Mouse (Mus musculus) midbrain, embryonic 14.5 days (tissue): ENCODE data around the gene Exoc5. TPM values are rescaled to one million over a fixed set of nuclear protein-coding genes. Genes with fewer than 3 reads are reported as not detected.

ENCODE experiments used
- ATAC-seq: fragments of 200-750 bp; cut with Nextera tagmentation; 2 replicates; pipeline ENCODE4 v1.8.0; 2017; ENCODE audit warnings: moderate number of reproducible peaks, moderate library complexity; ENCODE audit not compliant: low FRiP score, low TSS enrichment
- DNase-seq: peaks from one replicate; pipeline ENCODE4 v3.0.0-alpha.2; 2015
- H3K27ac ChIP-seq: fragments of 300-500 bp; sonication (generic); replicated peaks from 2 replicates; pipeline ENCODE4 v1.5.1; 2014; ENCODE audit warnings: mild to moderate bottlenecking, low read depth, low read length, moderate library complexity
- H3K27me3 ChIP-seq: fragments of 300-500 bp; sonication (generic); 2 replicates; pipeline ENCODE4 v1.6.1; 2014; ENCODE audit warnings: low read length, control low read depth, mixed read lengths; ENCODE audit not compliant: control insufficient read depth, insufficient read depth
- H3K36me3 ChIP-seq: fragments of 300-500 bp; sonication (generic); 2 replicates; pipeline ENCODE4 v1.6.1; 2014; ENCODE audit warnings: low read length, control low read depth; ENCODE audit not compliant: control insufficient read depth, insufficient read depth
- H3K4me1 ChIP-seq: fragments of 300-500 bp; sonication (generic); 2 replicates; pipeline ENCODE4 v1.6.1; 2014; ENCODE audit warnings: mild to moderate bottlenecking, antibody characterized with exemption, low read length, control low read depth; ENCODE audit not compliant: control insufficient read depth, insufficient read depth
- H3K4me2 ChIP-seq: fragments of 300-500 bp; sonication (generic); 2 replicates; pipeline ENCODE4 v1.6.1; 2014; ENCODE audit warnings: mild to moderate bottlenecking, low read length, moderate library complexity
- H3K4me3 ChIP-seq: fragments of 300-500 bp; sonication (generic); replicated peaks from 2 replicates; pipeline ENCODE4 v1.5.1; 2014; ENCODE audit warnings: low read depth, low read length
- H3K9ac ChIP-seq: fragments of 300-500 bp; sonication (generic); replicated peaks from 2 replicates; pipeline ENCODE4 v1.6.1; 2014; ENCODE audit warnings: mild to moderate bottlenecking, low read length, moderate library complexity
- H3K9me3 ChIP-seq: fragments of 300-500 bp; sonication (generic); 2 replicates; pipeline ENCODE4 v1.6.1; 2016; ENCODE audit warnings: low read length, control low read depth, mixed read lengths; ENCODE audit not compliant: control insufficient read depth
- WGBS: fragments of 180-500 bp; shearing (Covaris S2); extraction: QIAGEN DNeasy Blood & Tissue Kit; methylation state at CpG from one replicate; pipeline ENCODE4 v1.1.7; 2014; 5-methylcytosine and 5-hydroxymethylcytosine counted together
- polyA plus RNA-seq: library from polyadenylated mRNA; unstranded; fragments of >200 nt; fragmentation: Nextera tagmentation; extraction: Ambion mirVana; gene quantifications from 2 replicates; pipeline ENCODE4 v1.2.1, GENCODE M21; 2014

Gene Exoc5
- polyA plus RNA-seq, 1 experiment from 2014 or later, result 105 TPM

- H3K9me3 ChIP-seq, result no peaks in the 10 kb centered on the region
- H3K36me3 ChIP-seq, result peaks cover 18% of the 10 kb centered on the region
- no peak overlapping the region for H3K9ac ChIP-seq
- DNase-seq (no peak), ATAC-seq (no peak)
- no peaks in the 10 kb centered on the region for H3K4me1 ChIP-seq
- H3K27ac ChIP-seq, result no peak overlapping the region
- no peak overlapping the region for H3K4me3 ChIP-seq
- WGBS, result 43% methylated on average over 2 of the region's 2 CpGs
- no peaks in the 10 kb centered on the region for H3K27me3 ChIP-seq
- H3K4me2 ChIP-seq, result no peak overlapping the region
Measured at GRCm38 (mm10) chr14:49074361-49074760, 7.9 kb upstream of the Exoc5 start.

DNA sequence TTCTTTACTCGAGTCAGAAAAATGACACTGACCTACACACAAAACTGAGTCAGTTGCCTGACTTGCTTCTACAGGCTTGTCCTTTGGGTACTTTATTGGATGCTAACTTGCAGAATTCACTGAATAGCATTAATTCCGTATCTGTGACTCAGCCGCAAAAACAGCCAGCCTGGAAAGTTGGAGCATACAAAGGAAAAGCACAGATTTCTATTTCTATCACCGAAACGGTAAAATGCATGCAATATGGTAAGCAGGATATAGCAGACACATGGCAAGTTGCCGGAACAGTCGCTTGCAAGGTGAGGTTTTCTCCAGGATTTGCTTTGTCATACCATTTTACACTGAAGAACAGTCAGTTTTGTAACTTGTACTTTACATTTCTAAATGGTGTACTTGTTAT is 7.4 kb upstream of the Exoc5 start:
- ATAC-seq, result no peak
- H3K27me3 ChIP-seq, result no peaks in the 10 kb centered on the region
- H3K4me3 ChIP-seq, result no peak overlapping the region
- H3K36me3 ChIP-seq, result peaks cover 15% of the 10 kb centered on the region
- no peak overlapping the region for H3K4me2 ChIP-seq
- H3K9me3 ChIP-seq, result no peaks in the 10 kb centered on the region
- no peak overlapping the region for H3K9ac ChIP-seq
- 97% methylated on average over 7 of the region's 7 CpGs for WGBS
- DNase-seq, result no peak
- no peak overlapping the region for H3K27ac ChIP-seq
- H3K4me1 ChIP-seq, result no peaks in the 10 kb centered on the region

GRCm38 (mm10) chr14:49072837-49073236 is 6.4 kb upstream of the Exoc5 start:
- 93% methylated on average over 2 of the region's 2 CpGs for WGBS
- no peak overlapping the region for H3K9ac ChIP-seq
- H3K27ac ChIP-seq, result no peak overlapping the region
- H3K4me1 ChIP-seq, result peaks cover 3% of the 10 kb centered on the region; the same call in 1 of the 2 replicates
- ATAC-seq, result no peak
- no peak overlapping the region for H3K4me3 ChIP-seq
- no peaks in the 10 kb centered on the region for H3K27me3 ChIP-seq
- no peak overlapping the region for H3K4me2 ChIP-seq
- H3K36me3 ChIP-seq, result peaks cover 15% of the 10 kb centered on the region
- no peak for DNase-seq
- H3K9me3 ChIP-seq, result no peaks in the 10 kb centered on the region

DNA sequence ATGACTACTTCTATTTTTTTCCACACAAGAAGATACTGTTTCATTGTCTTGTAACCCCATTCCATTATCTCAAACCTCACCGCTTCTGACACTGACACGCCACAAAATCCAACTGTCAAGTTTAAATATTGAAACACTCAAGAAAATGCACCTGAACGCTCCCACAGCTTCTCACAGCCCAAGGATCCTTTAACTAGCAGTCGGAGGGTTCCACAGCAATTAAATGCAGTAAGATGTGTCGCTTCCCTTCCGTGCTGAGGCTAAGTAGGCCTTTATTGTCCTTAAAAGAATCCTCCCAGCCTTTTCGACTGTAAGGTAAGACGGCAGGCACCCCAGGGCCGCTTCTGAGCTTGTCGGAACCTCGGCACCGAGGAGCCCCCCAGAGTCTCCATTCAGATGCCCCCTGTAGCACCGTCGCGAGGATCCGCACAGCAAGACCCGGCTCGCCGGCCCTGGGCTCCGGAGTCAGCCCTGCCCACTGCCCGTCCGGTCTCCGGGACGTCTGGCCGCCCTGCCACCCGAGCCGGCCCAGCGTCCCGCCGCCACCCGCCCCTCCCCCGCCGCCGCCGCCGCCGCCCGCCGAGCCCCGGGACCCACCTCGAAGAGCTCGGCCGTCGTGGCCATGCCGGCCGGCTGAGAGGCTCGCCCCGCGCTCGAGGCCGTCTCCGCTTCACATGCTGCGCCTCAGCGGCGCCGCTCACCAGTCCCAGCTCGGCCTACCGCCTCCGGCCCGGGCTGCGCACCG is 752 bp downstream of the Exoc5 start, which contains the start of gene Ap5m1:
Gene Ap5m1, plus strand, starts transcription at position 569 of the 745 bp plus-strand sequence.
- peak; percentile 62 for DNase-seq
- H3K9ac ChIP-seq, result peak within 1 kb of the TSS; percentile 97
- WGBS, result under 1% methylated on average over 61 of the region's 62 CpGs
- no peaks in the 10 kb centered on the region for H3K9me3 ChIP-seq
- H3K4me1 ChIP-seq, result peaks cover 13% of the 10 kb centered on the region
- peak within 1 kb of the TSS; percentile 83 for H3K4me2 ChIP-seq
- H3K27ac ChIP-seq, result peak within 1 kb of the TSS; percentile 99
- no peaks in the 10 kb centered on the region for H3K27me3 ChIP-seq
- H3K36me3 ChIP-seq, result no peaks in the 10 kb centered on the region
- peak within 1 kb of the TSS; percentile 96 for H3K4me3 ChIP-seq
- ATAC-seq, result peak; percentile 3

GRCm38 (mm10) chr14:49063838-49064237 is 2.6 kb downstream of the Exoc5 start:
- Histone ChIP-seq H3K4me3 (no peak overlapping the region), H3K27ac (no peak overlapping the region), H3K9ac (no peak overlapping the region), H3K27me3 (no peaks in the 10 kb centered on the region), H3K4me2 (peak overlapping the region; percentile 83), H3K36me3 (no peaks in the 10 kb centered on the region), H3K9me3 (no peaks in the 10 kb centered on the region), H3K4me1 (peaks cover 13% of the 10 kb centered on the region)
- ATAC-seq (no peak), DNase-seq (no peak)
- WGBS, result 83% methylated on average over 2 of the region's 2 CpGs

- Histone ChIP-seq H3K9me3 (no peaks in the 10 kb centered on the region), H3K27me3 (no peaks in the 10 kb centered on the region), H3K4me3 (no peak overlapping the region), H3K4me2 (no peak overlapping the region), H3K27ac (no peak overlapping the region), H3K4me1 (no peaks in the 10 kb centered on the region), H3K36me3 (peaks cover 18% of the 10 kb centered on the region), H3K9ac (no peak overlapping the region)
- ATAC-seq (no peak), DNase-seq (no peak)
Measured at GRCm38 (mm10) chr14:49049492-49049891, 17.0 kb downstream of the Exoc5 start.

- no peak for ATAC-seq
- no peak for DNase-seq
- H3K9ac ChIP-seq, result no peak overlapping the region
- no peak overlapping the region for H3K4me2 ChIP-seq
- no peaks in the 10 kb centered on the region for H3K4me1 ChIP-seq
- WGBS, result 97% methylated on average over 4 of the region's 4 CpGs
- no peak overlapping the region for H3K27ac ChIP-seq
- no peaks in the 10 kb centered on the region for H3K9me3 ChIP-seq
- H3K4me3 ChIP-seq, result no peak overlapping the region
- H3K27me3 ChIP-seq, result no peaks in the 10 kb centered on the region
- H3K36me3 ChIP-seq, result peaks cover 9% of the 10 kb centered on the region
Measured at GRCm38 (mm10) chr14:49045610-49046009, 20.8 kb downstream of the Exoc5 start.

DNA sequence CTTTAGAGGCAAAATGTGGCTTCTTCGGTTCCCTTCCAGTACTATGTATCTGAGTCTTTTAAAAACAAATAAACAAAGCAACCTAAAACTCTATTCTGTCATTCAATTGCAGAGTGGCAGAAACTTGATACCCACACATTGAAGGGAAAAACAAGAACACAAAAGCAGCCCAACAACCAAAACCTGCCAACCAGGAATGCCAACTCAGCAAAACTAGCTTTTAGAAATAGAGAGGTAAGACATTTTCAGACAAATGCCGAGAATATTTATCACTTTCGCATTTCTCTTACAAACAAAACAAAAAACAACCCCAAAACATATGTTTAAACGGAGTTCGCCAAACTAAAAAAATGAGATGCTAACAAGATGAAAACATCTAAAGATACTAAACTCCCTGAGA is 37.5 kb downstream of the Exoc5 start:
- Histone ChIP-seq H3K27me3 (no peaks in the 10 kb centered on the region), H3K4me3 (no peak overlapping the region), H3K4me1 (no peaks in the 10 kb centered on the region), H3K36me3 (peaks cover 29% of the 10 kb centered on the region), H3K9me3 (no peaks in the 10 kb centered on the region), H3K27ac (no peak overlapping the region), H3K9ac (no peak overlapping the region), H3K4me2 (no peak overlapping the region)
- no peak for ATAC-seq
- 94% methylated on average over 5 of the region's 5 CpGs for WGBS
- DNase-seq, result no peak

- H3K27me3 ChIP-seq, result no peaks in the 10 kb centered on the region
- peaks cover 21% of the 10 kb centered on the region for H3K36me3 ChIP-seq
- no peak overlapping the region for H3K9ac ChIP-seq
- DNase-seq (peak; percentile 65), ATAC-seq (no peak)
- H3K27ac ChIP-seq, result no peak overlapping the region
- H3K4me2 ChIP-seq, result no peak overlapping the region
- WGBS, result 72% methylated on average over 3 of the region's 3 CpGs
- no peaks in the 10 kb centered on the region for H3K9me3 ChIP-seq
- no peak overlapping the region for H3K4me3 ChIP-seq
- H3K4me1 ChIP-seq, result no peaks in the 10 kb centered on the region
Measured at GRCm38 (mm10) chr14:49027779-49028368, 38.6 kb downstream of the Exoc5 start.
